Mouse (Mus musculus): ENCODE results near the gene Lix1l. TPM values are rescaled to one million over a fixed set of nuclear protein-coding genes. Genes with fewer than 3 reads are reported as not detected.

Gene Lix1l
- polyA plus RNA-seq, 1 experiment from 2014 or later = 0.45 TPM

DNA sequence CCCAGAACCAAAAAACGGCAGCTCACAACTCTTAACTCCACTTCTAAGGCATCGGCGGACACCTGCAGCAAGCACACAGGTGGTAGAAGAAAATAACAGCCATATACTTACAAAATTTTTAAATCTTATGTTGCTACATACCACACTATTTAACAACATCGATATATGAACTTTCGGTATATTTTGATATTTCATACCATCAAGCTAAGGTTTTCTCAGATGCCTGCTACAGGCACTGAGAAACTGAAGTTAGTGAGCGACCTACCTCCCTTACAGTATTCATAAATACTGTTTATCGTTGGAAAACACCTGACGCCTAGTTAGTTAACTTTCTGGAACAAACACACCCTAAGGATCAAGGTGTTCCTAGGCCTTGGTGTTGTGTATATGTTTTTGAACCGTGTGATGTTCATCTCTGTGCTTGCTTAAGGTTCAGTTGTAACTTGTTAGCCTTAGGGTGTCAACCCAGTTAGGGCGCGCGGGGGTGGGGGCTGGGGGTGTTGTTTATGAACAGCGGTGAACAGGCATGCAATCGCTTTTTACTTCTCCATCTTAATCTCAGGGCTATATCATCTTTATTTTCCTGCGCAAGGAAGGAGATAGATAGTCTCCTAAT lies 44.8 kb upstream of the Lix1l start:
- peaks cover 25% of the 10 kb centered on the region for H3K4me1 ChIP-seq (ENCODE audit: insufficient read depth)
- no peaks in the 10 kb centered on the region for H3K9me3 ChIP-seq (ENCODE audit: low read length)
- DNase-seq (peak; percentile 62), ATAC-seq (peak; percentile 3)
- H3K9ac ChIP-seq (replicated peaks) = peak overlapping the region; percentile 86; the same call in 1 of the 2 replicates
- 62% methylated on average over 15 of the region's 15 CpGs for WGBS (ENCODE audit: insufficient replicate concordance)
- peak overlapping the region; percentile 99 for H3K27ac ChIP-seq (ENCODE audit: low read depth)
- TF ChIP-seq CTCF (IDR thresholded peaks at IDR 0.05; ENCODE audit: low read depth) (no peak), EP300 (IDR thresholded peaks at IDR 0.05; ENCODE audit: low read depth) (peak; percentile 92)
- H3K4me3 ChIP-seq (ENCODE audit: low read depth, low read length) = peak overlapping the region; percentile 91
- H3K27me3 ChIP-seq (ENCODE audit: insufficient read depth, low read length) = no peaks in the 10 kb centered on the region
- H3K4me2 ChIP-seq (ENCODE audit: low read depth, low read length) = peak overlapping the region; percentile 83
- H3K36me3 ChIP-seq (replicated peaks; ENCODE audit: insufficient read depth, low read length) = peaks cover 20% of the 10 kb centered on the region

DNA sequence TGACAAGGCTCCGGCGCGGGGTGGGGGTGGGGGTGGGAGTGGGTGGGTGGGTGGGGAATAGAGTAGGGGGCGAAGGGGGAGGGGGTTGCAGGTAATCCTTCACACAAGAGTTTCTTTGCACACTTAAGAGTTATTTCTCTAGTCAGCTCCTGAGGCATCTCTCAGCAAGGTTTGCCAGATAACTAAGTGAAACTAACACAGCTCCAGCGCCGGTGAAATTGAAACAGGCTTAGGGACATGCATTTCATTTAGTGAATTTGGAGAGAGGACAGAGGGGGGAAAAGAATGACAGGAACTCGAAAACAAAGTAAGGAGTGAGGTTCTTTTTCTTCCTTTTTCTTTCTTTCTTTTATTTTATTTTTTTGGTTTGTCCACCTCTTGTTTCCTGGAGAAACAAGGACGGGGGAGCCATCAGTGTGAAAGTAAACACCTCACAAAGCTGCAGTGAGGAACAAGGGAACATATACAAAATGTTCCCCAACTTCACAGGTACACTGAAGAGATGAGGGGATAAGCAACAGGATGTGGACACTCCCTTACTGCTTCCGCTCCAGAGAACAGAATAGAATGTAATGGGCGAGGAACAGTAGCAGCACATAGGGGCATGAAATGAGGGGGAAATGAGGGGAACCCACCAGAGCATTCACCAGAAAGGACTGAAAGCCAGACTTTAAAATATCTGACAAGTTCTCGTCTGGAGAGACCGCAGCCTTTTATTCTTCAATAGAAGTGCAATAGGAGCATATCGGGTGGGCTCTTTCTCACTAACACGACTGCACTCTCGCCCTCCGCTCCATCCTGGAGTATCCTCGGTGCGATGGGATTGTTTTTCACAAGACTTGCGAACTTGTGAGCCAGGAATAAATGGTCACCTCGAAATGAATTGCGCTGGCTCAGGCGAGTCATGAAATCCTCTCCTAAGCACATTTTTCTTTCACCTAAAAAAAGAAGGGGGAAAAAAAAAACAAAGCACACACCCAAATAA lies 44.0 kb upstream of the Lix1l start:
- TF ChIP-seq CTCF (IDR thresholded peaks at IDR 0.05; ENCODE audit: low read depth) = no peak
- no peak for TF ChIP-seq EP300 (IDR thresholded peaks at IDR 0.05; ENCODE audit: low read depth)
- 3% methylated on average over 22 of the region's 22 CpGs for WGBS (ENCODE audit: insufficient replicate concordance)
- no peak for ATAC-seq
- Histone ChIP-seq H3K9me3 (ENCODE audit: low read length) (no peaks in the 10 kb centered on the region), H3K4me2 (ENCODE audit: low read depth, low read length) (peak overlapping the region; percentile 83), H3K4me3 (ENCODE audit: low read depth, low read length) (peak overlapping the region; percentile 91), H3K27me3 (ENCODE audit: insufficient read depth, low read length) (no peaks in the 10 kb centered on the region), H3K9ac (replicated peaks) (peak overlapping the region; percentile 86), H3K4me1 (ENCODE audit: insufficient read depth) (peaks cover 17% of the 10 kb centered on the region), H3K36me3 (replicated peaks; ENCODE audit: insufficient read depth, low read length) (peaks cover 25% of the 10 kb centered on the region), H3K27ac (ENCODE audit: low read depth) (peak overlapping the region; percentile 99)
- peak; percentile 26 for DNase-seq

DNA sequence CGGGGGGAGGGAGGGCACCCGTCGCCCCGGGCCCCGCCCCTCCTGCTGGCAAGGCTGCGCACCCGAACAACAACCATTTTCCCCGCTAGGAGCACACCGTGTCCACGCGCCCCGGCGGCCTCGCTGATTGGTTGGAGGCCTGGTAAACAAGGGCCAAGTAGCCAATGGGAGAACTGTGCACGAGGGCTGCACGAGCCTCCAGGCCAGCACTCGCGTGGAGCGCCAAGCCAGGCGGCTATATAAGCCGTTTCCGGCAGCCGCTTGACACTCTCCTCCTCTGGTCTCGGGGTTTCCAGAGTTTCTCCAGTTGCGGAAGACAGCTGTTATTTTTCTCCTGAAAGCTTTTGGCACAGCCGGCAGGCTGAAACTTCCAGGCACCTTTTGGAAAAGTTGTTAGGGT lies 43.3 kb upstream of the Lix1l start, which contains the start of gene Txnip:
Gene Txnip, plus strand, starts transcription at position 264 of the 400 bp plus-strand sequence.
- ATAC-seq (peak; percentile 78), DNase-seq (peak; percentile 100)
- TF ChIP-seq CTCF (IDR thresholded peaks at IDR 0.05; ENCODE audit: low read depth) = peak; percentile 64
- TF ChIP-seq EP300 (IDR thresholded peaks at IDR 0.05; ENCODE audit: low read depth) = peak; percentile 90
- no peaks in the 10 kb centered on the region for H3K27me3 ChIP-seq (ENCODE audit: insufficient read depth, low read length)
- H3K4me2 ChIP-seq (ENCODE audit: low read depth, low read length) = peak within 1 kb of the TSS; percentile 83
- 3% methylated on average over 26 of the region's 26 CpGs for WGBS (ENCODE audit: insufficient replicate concordance)
- H3K9me3 ChIP-seq (ENCODE audit: low read length) = no peaks in the 10 kb centered on the region
- H3K4me3 ChIP-seq (ENCODE audit: low read depth, low read length) = peak within 1 kb of the TSS; percentile 91
- peaks cover 25% of the 10 kb centered on the region for H3K36me3 ChIP-seq (replicated peaks; ENCODE audit: insufficient read depth, low read length)
- H3K9ac ChIP-seq (replicated peaks) = peak within 1 kb of the TSS; percentile 98
- peak within 1 kb of the TSS; percentile 99 for H3K27ac ChIP-seq (ENCODE audit: low read depth)
- peaks cover 16% of the 10 kb centered on the region; the same call in 1 of the 2 replicates for H3K4me1 ChIP-seq (ENCODE audit: insufficient read depth)

DNA sequence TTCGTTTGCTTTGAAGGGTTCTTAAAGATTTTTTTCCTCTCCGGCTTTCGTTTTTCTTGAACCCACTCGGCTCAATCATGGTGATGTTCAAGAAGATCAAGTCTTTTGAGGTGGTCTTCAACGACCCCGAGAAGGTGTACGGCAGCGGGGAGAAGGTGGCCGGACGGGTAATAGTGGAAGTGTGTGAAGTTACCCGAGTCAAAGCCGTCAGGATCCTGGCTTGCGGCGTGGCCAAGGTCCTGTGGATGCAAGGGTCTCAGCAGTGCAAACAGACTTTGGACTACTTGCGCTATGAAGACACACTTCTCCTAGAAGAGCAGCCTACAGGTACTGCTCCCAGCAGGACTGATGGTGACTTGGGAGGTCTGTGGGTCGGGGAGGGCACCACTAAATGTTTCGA lies 42.8 kb upstream of the Lix1l start:
- TF ChIP-seq CTCF (IDR thresholded peaks at IDR 0.05; ENCODE audit: low read depth) (no peak), EP300 (IDR thresholded peaks at IDR 0.05; ENCODE audit: low read depth) (no peak)
- Histone ChIP-seq H3K27me3 (ENCODE audit: insufficient read depth, low read length) (no peaks in the 10 kb centered on the region), H3K4me3 (ENCODE audit: low read depth, low read length) (peak overlapping the region; percentile 91), H3K36me3 (replicated peaks; ENCODE audit: insufficient read depth, low read length) (peaks cover 25% of the 10 kb centered on the region), H3K9me3 (ENCODE audit: low read length) (no peaks in the 10 kb centered on the region), H3K27ac (ENCODE audit: low read depth) (peak overlapping the region; percentile 99), H3K4me2 (ENCODE audit: low read depth, low read length) (peak overlapping the region; percentile 70), H3K4me1 (ENCODE audit: insufficient read depth) (peaks cover 16% of the 10 kb centered on the region; the same call in 1 of the 2 replicates), H3K9ac (replicated peaks) (peak overlapping the region; percentile 98)
- 0% methylated on average over 17 of the region's 17 CpGs for WGBS (ENCODE audit: insufficient replicate concordance)
- ATAC-seq = no peak
- peak; percentile 62 for DNase-seq

DNA sequence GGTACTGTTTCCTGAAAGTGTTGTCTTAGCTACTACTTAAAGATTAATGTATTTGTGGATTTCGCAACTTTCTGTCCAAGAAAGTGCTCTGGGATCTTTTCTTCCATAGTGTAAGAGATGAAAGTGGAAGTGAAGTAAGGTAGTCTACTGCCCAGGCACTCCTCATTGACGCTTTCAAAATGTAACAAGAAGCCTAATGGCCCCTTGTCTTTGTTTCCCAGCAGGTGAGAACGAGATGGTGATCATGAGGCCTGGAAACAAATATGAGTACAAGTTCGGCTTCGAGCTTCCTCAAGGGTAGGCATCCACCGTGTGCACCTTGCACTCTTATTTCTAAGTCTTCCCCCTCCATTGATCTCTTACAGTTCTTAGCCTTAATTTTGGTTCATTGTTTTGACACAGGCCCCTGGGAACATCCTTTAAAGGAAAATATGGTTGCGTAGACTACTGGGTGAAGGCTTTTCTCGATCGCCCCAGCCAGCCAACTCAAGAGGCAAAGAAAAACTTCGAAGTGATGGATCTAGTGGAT lies 42.2 kb upstream of the Lix1l start:
- no peak for ATAC-seq
- DNase-seq = no peak
- WGBS (ENCODE audit: insufficient replicate concordance) = 15% methylated on average over 10 of the region's 10 CpGs
- Histone ChIP-seq H3K27me3 (ENCODE audit: insufficient read depth, low read length) (no peaks in the 10 kb centered on the region), H3K4me2 (ENCODE audit: low read depth, low read length) (peak overlapping the region; percentile 70), H3K9me3 (ENCODE audit: low read length) (no peaks in the 10 kb centered on the region), H3K4me1 (ENCODE audit: insufficient read depth) (peaks cover 18% of the 10 kb centered on the region), H3K36me3 (replicated peaks; ENCODE audit: insufficient read depth, low read length) (peaks cover 25% of the 10 kb centered on the region), H3K9ac (replicated peaks) (peak overlapping the region; percentile 98), H3K27ac (ENCODE audit: low read depth) (peak overlapping the region; percentile 99), H3K4me3 (ENCODE audit: low read depth, low read length) (peak overlapping the region; percentile 91)
- TF ChIP-seq CTCF (IDR thresholded peaks at IDR 0.05; ENCODE audit: low read depth) (no peak), EP300 (IDR thresholded peaks at IDR 0.05; ENCODE audit: low read depth) (peak; percentile 25; the same call in 1 of the 2 replicates)

All from liver, postnatal 0 days (tissue).